Mouse (Mus musculus) ES-Bruce4 (cell line): Measurements from ENCODE around the gene Ccnj.

Source experiments
- CTCF ChIP-seq: IDR thresholded peaks from one replicate; pipeline ENCODE4 v1.8.1; 2011; ENCODE audit warnings: low read depth, low read length
- EP300 ChIP-seq: IDR thresholded peaks from 2 replicates; pipeline ENCODE4 v1.6.1; 2011; ENCODE audit warnings: low read depth, low read length; ENCODE audit not compliant: insufficient read depth
- POLR2A ChIP-seq: IDR thresholded peaks from one replicate; pipeline ENCODE4 v1.8.1; 2011; ENCODE audit warnings: low read length; ENCODE audit not compliant: insufficient read depth

GRCm38 (mm10) chr19:40872955-40873665 lies 42.0 kb downstream of the Ccnj start:
- TF ChIP-seq CTCF (peak; percentile 45), EP300 (peak; percentile 71; the same call in 1 of the 2 replicates), POLR2A (peak; percentile 82)
